Mouse (Mus musculus) liver, adult (tissue): ENCODE data around the gene Nav1.

Source experiments
- GATA4 ChIP-seq: IDR thresholded peaks from 2 replicates; pipeline ENCODE4 v1.6.1; 2014; ENCODE audit warnings: mild to moderate bottlenecking, low read length; ENCODE audit not compliant: insufficient replicate concordance

Nav1 gene

GRCm38 (mm10) chr1:135600023-135601005, 6.8 kb downstream of the Nav1 start:
- no peak for TF ChIP-seq GATA4

- no peak for TF ChIP-seq GATA4
Observed at GRCm38 (mm10) chr1:135598251-135598879, 8.7 kb downstream of the Nav1 start.

- no peak for TF ChIP-seq GATA4
Observed at GRCm38 (mm10) chr1:135594279-135594903, 12.7 kb downstream of the Nav1 start.

GRCm38 (mm10) chr1:135593560-135594278, 13.4 kb downstream of the Nav1 start:
- TF ChIP-seq GATA4, result no peak

GRCm38 (mm10) chr1:135590776-135591175, 16.3 kb downstream of the Nav1 start:
- no peak for TF ChIP-seq GATA4

GRCm38 (mm10) chr1:135588973-135589372, 18.1 kb downstream of the Nav1 start:
- no peak for TF ChIP-seq GATA4

- no peak for TF ChIP-seq GATA4
Observed at GRCm38 (mm10) chr1:135586903-135587302, 20.2 kb downstream of the Nav1 start.

GRCm38 (mm10) chr1:135585573-135585972, 21.5 kb downstream of the Nav1 start:
- TF ChIP-seq GATA4, result no peak

- no peak for TF ChIP-seq GATA4
Observed at GRCm38 (mm10) chr1:135584587-135585541, 22.2 kb downstream of the Nav1 start.

GRCm38 (mm10) chr1:135583678-135584515, 23.2 kb downstream of the Nav1 start:
- no peak for TF ChIP-seq GATA4

- no peak for TF ChIP-seq GATA4
Observed at GRCm38 (mm10) chr1:135583081-135583677, 23.9 kb downstream of the Nav1 start.

GRCm38 (mm10) chr1:135581001-135581400, 26.1 kb downstream of the Nav1 start:
- TF ChIP-seq GATA4, result no peak

GRCm38 (mm10) chr1:135579111-135579510, 28.0 kb downstream of the Nav1 start:
- TF ChIP-seq GATA4, result no peak

- no peak for TF ChIP-seq GATA4
Observed at GRCm38 (mm10) chr1:135577793-135578192, 29.3 kb downstream of the Nav1 start.
